Mouse (Mus musculus) left cerebral cortex, postnatal 4 days (tissue): ENCODE data around the gene Fhad1. TPM values are rescaled to one million over a fixed set of nuclear protein-coding genes. Genes with fewer than 3 reads are reported as not detected.
A peak's percentile ranks its signal among the peaks of the same experiment; 100 is the strongest.

Experiments used
- DNase-seq: peaks from one replicate; pipeline ENCODE4 v3.0.0-alpha.2; 2022
- intact Hi-C: fragments of 180-260 bp; cut with DNase I; formaldehyde crosslinking; loops from one replicate; pipeline ENCODE4 v1.15.1; 2025
- total RNA-seq, 2 experiments: library from RNA; stranded (reverse); gene quantifications; 2 replicates each; pipeline ENCODE4 v1.2.3; 2021

Fhad1 gene
- total RNA-seq, 2 experiments from 2014 or later: 0.90 to 1.1 TPM

DNA sequence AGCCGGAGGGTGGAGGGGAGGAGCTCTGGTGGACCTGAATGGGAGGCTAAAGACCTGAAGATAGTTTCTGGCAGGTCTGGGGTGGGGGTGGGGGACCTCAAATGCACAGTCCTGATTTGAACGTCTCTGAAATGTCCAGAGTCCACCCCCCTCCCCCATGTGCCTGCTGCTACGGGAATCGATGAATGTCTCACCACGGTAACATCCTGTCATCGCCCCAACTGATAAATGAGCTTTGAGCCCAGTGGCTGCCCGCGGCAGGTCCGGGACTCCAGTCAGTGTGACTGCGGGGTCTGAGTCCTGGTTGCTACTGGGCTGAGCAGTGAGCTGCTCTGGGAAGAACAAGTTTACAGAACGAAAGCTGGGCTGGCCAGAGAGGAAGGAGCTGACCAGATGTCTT, 72.5 kb downstream of the Fhad1 start:
- intact Hi-C loops: no loop called here
- no peak for DNase-seq

DNA sequence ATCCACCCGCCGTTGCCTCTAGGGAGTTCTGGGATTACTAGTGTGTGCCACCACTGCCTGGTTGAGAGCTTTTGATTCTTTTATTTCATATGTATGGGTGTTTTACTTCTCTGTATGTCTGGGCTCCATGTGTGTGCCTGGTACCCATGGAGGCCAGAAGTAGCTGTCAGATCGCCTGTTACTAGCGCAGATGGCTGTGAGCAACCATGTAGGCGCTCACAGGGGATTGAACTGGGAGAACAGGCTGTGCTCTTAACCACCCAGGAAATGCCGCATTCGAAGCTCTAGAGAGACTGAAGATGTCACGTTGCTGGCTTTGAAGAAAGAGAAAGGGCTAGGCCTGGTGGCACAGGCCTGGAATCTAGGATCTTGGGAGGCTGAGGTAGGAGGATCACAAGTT, 73.6 kb downstream of the Fhad1 start:
- intact Hi-C loops: no loop called here
- DNase-seq: no peak

DNA sequence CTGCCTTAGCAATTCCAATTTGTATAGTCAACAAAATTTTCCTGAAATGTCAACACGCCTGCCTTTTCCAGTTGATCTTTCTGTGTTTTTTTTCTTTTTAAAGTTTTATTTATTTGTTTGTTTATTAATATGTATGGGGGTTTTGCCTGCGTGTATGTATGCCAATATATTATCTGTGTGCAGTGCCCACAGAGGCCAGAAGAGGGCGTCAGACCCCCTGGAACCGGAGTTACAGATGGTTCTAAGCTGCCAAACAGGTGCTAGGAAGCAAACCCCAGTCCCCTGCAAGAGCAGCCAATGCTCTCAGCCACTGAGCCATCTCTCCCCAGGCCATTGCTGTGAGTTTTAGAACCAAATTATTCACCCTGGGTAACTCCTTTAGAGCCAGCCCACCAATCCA, 76.3 kb downstream of the Fhad1 start:
- intact Hi-C loops: no loop called here

DNA sequence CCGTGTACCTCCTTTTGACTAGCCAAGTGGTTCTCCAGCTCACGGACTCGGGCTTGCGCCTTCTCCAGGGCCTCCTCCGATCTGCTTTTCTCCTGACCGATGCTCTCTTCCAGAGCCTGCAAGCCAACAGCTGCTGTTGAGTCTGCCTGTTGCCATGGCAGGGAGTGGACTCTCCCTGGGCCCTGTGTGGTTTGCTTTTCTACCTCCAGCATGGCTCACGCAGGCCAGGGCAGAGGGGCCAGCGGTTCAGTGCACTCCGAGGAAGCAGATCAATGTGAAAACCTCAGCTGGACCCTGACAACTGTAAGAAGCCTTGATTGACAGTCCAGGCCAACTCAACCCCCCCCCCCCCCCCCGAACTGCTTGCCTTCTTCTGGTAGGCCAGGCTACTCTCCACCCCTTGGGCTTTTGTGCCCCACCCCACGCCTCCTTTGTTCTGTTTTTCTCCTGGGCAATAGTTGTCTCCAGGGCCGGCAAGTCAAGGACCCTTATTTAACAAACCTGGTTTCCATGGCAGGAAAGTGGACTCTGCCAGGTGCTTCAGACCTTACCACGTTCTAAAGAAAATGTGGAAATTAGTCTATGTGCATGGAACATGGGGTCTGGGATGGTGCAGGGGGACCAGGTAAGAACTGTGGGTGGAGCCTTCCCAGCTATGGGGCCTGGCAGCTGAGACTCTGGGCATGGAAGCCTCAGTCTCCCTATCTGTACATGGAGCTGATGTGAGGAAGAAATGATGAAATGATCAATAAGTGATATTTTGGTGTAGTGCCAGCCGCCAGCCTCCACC, 81.9 kb downstream of the Fhad1 start:
- no peak for DNase-seq
- intact Hi-C loops: no loop called here

More for the DNA sequence above, 76.3 kb downstream of the Fhad1 start:
- no peak for DNase-seq

DNA sequence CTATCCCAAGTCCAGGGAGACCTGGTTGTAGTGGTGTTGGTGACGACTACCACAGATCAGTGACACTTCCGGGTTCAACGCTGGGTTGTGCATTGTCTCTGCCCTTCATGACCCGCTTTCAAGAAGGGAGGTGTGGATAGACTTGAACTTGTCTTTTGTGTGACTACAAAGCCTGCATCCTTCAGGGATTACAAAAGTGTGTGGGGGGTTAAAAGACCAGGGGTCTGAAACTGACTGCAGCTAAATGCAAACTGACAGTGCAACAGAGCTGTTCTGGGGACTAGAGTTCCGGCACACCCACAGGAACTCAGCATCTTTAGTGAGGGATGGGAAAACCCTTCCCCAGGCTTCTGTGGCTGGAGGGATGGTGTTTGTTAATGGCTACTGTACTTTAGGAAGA, 83.4 kb downstream of the Fhad1 start:
- intact Hi-C loops: no loop called here
- DNase-seq: no peak

DNA sequence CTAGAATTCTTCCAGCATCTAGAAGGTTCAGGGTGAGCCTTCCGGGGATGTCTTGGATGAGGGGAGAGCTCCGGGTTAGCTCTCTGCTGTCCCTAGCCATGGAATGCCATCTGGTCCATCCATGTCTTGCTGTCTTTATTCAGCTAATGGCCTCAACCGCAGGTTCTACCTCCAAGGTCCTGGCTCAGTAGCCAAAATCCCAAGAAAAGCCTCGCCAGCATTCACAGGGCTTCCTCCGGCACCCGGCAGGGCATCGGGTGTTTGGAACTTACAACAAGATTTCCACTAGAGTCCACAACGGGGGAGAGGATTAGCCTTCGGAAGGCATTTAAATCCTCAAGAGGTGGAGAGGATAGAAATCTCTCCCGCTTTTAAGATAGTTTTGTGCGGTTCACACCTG, 84.9 kb downstream of the Fhad1 start:
- intact Hi-C loops: no loop called here
- no peak for DNase-seq

DNA sequence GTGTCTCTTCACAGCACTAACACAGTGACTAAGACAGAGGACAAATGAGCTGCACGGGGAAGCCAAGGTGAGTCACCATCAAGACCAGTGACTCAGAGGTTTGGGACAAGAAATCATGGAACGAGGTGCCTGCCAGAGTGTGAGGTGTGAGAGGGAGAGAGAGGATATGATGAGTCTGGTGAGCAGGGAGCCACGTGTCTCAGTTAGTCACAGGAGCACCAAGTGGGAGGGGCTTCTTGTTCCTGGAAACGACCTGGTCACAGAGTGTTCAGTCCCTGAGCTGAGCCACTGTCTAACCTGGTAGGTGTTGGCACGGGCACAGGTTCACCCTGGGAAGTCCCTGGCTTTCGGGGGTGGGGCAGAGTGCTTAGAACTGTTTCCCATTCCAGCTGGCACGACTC, 86.0 kb downstream of the Fhad1 start:
- DNase-seq: peak; percentile 36

DNA sequence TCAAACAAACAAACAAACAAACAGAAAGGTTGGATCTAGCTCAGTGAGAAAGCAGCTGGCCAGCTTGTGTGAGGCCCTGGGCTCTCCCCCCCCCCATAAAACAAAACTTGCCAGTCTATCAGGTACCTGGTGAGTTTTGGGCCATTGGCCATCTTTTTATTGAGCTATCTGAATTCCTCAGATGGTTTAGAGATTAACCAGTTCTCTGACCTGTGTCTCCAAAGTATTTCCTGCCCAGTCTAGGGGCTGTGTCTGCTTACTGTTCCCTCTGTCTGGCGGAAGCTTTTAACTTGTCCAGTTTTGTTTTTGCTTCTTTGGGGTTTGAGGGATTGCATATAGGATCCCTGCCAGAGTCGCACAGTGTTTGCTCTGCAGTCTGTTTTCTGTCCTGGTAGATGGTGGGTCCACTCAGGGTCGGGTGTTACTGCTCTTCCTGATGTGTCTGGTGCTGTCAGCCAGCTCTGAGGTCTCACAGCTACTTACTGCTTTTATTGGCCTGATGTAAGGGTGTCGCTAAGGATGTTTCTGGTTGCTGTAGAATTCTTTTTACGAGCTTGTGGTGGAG, 89.0 kb downstream of the Fhad1 start:
- no peak for DNase-seq
- intact Hi-C loops: no loop called here

More for the DNA sequence above, 86.0 kb downstream of the Fhad1 start:
- intact Hi-C loops: no loop called here

DNA sequence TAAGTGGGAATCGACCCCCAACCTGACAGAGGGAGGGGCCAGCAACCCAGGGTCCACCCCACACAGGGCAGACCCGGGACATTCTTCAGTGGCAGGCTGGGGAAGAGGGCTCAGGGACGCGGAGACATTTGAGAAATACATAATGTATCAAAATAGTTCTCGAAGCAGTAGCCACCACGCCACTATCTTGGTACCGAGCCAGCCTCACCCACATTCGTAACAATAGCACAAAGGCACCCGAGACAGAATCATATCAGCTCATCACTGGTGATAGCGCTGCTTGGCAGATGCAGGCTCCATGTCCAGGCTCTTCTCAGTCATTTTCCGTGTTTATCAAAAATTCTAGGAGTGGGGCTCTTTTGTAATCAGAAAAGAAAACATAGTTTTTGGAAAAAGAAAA, 90.9 kb downstream of the Fhad1 start:
- intact Hi-C loops: no loop called here
- no peak for DNase-seq

DNA sequence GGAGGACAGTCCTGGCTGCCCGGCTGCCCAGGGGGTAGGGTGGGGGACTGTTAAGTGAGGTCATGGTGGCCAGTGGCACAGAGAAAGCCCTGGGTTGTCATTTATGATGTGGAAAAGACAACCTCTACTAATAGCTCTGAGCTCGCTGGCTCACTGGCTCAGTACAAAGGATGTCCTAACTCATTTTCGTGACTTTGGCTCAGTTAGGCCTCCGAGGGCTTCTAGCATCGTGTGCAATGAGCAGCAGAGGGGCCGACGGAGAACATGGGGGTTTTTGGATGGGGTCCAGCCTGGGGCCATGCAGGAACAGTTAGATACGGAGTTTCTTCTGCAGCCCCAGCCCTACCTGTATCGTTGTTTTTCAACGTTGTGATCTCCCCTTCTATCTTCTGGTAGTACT, 94.5 kb downstream of the Fhad1 start:
- intact Hi-C loops: no loop called here
- DNase-seq: no peak

DNA sequence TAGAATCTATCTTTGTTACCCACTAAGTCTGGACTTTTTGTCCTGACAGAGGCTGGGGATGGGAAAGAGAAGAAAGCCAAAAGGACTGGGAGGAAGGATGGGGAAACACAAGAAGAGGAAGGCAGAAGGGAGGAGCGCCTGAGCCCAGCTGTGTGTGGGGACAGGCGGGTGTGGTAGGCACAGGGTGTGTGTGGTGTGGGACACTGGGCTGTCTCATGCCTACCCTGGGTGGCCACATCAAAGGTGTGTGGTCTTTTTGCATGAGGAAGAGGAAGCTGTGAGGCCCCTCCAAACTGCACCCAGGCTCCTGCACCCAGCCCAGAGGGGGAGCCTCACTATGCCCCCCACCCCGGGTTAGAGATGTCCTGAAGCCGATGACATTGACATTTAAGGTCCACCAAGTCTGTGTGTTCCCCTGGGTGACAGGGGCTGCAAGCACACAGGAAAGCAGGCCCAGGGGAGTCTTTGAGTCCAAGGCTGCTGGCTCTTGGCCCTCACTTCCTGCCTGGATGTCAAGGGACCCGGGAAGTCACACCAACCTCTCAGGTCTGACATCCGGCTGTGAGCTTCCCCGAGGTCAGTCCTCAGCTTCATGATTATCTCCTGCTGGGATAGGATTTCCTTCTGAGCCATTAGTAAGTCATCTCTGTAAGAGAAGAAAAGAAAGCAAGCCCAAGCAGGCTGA, 97.0 kb downstream of the Fhad1 start:
- DNase-seq: no peak

DNA sequence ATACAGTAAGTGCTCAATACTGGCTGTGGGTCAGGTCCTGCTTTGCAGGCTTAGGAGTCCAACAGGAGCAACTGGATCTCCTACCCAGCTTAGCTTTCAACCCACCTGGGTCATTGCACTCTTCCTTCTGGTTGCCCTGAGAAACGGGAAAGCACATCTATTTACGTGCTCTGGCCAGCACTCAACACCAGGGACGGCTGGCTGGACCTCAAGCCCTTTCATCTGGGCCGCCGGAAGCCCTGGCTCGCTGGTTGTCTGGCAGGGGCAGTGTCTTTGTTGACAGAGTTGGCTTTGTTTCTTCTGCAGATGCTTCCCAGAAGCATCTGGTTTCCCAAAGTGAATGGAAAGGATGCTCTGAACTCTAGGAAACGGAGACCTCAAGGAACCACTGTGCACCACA, 100.8 kb downstream of the Fhad1 start:
- intact Hi-C loops: no loop called here
- peak; percentile 50 for DNase-seq

More for the DNA sequence above, 97.0 kb downstream of the Fhad1 start:
- intact Hi-C loops: no loop called here

DNA sequence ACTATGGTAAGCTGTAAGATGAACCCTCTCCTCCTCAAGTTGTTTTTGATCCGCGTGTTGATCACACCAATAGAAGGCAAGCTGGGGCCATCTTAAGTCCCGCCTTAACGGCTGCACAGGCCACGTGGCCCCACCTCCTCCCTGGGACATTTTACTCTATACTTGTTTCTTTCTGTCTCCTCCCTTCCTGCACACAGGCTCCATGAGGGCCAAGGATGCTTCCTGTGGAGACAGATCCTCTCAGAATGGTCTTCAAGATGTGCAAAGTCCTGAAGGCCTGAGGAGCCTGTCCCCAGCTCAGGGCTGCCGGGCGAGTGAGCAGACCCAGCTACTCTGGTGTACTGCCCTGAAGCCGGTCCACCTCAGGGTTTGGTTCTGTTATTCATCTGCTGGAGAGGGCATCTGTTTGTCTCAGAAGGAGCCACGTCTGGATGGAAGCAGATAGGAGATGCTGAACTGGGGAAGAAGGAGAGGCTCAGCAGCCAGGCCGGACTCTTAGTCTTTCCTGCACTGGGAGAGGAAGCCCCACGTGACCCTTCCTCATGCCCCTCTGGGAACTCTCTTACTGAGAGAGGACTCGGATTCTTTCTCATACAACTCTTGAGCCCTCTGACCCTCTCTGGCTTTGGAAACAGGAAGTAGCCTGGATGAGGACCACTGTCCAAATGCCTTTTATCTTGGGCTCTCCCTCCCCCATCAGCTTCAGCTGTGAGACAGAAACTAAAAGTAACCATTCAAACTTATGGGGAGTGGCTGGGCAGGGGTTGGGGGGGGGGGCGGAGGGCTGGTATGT, 101.5 kb downstream of the Fhad1 start:
- intact Hi-C loops: no loop called here
- DNase-seq: no peak

DNA sequence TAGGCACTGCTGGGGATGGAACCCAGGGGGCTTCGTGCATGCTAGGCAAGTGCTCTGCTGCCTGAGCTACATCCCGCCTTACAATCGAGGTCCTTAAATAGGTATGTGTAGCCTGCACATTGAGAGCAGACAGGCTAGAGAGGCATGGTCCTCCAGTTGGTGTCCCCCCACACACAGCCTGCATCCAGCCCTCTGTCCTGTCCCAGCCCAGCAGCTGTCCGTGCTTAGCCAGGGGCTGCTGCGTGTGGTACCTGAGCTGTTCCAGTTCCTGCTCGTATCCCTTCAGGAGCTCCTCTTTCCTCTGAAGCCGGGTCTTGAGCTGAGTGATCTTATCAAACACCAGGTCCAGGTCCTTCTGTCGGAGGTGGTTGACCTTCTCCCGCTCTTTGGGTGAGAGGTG, 110.2 kb downstream of the Fhad1 start:
- intact Hi-C loops: no loop called here
- no peak for DNase-seq

DNA sequence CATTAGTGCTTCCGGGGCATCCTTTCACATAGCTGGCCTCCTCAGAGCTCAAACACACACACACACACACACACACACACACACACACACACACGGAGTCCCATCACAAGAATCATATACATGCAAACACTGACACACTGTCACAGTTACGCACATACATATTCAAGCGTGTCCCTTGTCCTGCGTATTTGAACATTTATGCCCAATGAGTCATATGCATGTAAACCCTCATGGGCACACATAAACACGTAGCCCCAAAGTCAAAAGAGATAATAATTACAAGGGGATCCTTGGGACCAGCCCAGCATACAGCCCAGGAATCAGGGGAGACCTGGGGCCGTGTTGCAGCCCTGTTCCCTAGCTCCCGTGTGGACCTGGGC, 112.4 kb downstream of the Fhad1 start:
- intact Hi-C loops: no loop called here

DNA sequence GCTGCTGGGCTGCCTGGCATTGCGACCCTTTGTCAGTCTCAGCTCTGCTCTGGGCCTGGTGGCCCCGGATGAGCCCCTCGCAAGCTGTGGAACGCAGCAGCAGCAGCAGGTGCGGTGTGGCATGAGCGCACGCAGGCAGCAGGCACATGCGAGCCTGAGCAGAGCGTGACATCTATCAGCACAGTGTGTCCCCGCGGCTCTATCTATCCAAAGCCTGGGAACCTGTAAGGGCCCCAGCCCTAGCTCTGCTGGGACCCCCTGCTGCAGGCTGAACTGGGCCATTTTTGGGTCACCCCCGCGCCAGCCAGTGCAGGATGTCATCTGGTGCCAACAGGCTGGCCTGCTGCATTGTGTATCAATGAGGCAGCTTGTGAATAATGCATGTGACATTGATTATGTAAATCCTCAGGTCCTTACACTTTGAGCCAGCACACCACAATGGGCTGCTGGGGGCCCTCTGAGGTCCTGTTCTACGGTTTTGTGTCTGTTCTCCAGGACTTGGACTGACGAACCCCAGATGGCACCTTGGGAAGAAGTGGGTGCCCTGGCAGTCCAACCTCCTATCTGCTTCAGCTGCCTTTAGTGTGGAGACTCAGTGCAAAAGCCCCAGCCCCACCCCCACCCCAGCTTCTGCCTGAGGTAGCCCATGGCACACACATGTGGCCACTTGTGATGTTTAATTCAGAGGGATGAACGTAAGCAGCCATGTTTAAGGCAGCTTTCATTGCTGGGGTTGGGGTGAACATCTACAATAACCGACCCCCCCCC, 113.0 kb downstream of the Fhad1 start:
- DNase-seq: peak; percentile 26
- intact Hi-C loops: no loop called here

More for the DNA sequence above, 112.4 kb downstream of the Fhad1 start:
- DNase-seq: no peak

DNA sequence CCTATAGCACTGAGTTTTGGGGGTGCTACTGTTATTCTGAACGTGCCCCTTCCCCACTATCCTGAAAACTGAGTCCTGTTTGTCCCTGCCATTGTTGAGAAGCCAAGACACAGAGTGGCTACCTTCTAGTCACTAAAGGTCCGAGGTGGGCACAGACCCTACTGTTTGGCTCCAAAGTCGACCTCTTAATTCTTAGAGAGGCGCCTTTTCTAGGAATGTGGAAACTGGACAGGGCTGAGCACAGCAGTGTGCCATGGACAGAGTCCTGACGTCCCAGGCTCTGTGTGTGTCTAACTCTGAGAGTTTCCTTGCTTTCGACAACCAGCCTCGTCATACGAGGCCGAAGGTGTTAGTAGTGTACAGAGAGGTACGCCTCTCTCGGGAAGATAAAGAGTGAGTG, 114.5 kb downstream of the Fhad1 start:
- intact Hi-C loops: no loop called here
- no peak for DNase-seq

DNA sequence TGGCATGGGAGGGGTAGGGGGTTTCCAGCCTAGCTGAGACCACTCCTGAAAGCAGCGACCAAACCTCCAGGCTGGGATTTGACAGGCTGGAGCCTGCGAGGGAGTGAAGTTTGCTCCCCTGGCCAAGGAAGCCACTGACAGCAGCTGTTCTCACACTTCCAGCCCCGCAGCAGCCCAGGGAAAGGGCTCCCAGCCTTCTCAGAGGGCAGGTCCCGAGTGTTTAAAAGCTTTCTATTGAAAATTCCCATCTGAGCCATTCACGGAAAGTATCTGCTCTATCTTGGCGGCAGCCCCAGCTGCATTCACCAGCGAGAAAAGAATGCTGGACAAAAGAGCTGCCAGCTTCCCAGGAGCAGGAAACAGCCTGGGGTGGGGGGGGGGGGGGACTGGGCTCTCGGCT, 114.9 kb downstream of the Fhad1 start:
- intact Hi-C loops: no loop called here
- DNase-seq: peak; percentile 53

DNA sequence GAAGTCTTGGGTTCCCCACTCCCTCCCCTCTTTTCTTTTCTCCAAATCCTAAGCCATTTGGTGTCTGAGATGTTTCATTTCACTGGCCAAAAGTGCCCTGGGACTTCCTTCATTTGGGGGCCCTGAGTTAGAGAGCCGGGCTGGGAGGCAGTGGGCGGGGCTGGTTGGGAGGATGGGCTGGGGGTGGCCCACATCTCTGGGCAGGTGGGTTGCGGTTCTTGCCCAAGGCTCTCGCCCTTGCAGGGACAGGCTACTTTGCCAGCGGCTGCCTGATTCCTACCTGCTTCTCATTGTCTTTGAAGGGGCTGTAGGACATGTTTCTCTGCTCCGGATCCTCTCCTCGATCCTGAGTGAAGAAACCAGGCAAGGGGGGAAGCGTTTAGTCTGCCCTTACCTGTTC, 116.0 kb downstream of the Fhad1 start:
- no peak for DNase-seq
- intact Hi-C loops: no loop called here

DNA sequence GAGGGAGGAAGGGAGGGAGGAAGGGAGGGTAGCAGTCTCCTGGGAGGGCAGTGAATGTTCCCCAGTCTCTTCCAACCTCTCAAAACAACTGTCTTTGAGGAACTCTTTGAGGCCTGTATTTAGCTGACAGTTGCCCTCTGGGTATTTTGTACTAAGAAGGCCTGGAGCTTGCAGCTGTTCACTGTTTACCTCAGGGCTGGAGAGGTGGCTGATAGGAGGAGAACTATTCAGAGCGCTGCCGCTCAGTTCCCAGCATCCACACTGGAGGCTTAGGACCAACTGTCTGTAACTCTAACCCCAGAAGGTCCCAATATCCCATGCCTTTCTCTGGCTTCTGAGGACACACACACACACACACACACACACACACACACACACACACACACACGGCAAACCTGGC, 117.0 kb downstream of the Fhad1 start:
- intact Hi-C loops: no loop called here
- no peak for DNase-seq

DNA sequence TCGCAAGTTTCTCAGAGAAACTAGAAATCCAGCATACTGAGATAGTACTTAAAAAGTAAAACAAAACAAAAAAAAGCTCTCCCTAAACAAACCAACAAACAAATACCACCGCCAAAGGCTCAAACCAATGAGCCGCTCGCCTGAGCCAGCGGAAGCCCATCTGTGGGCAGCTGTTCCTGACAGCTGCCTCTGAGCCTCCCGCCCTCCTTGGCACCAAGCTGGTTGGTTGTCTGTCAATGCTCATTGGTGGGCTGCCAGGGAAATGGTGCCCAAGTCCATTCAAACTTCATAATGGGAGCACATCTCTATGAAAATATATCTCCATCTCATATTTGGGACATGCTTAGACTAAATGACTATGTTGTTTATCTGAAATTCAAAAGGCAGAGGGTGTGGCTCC, 117.7 kb downstream of the Fhad1 start:
- peak; percentile 85 for DNase-seq
- intact Hi-C loops: no loop called here
